Mouse (Mus musculus) left cerebral cortex, postnatal 36 days (tissue): ENCODE results near the gene Astn2. TPM values are rescaled to one million over a fixed set of nuclear protein-coding genes. Genes with fewer than 3 reads are reported as not detected.

Source experiments
- DNase-seq, 2 experiments: peaks; one replicate each; pipeline ENCODE4 v3.0.0; 2021 to 2022; ENCODE audit warnings: low spot score in 2 of 2, mixed read lengths in 1 of 2
- intact Hi-C: fragments of 180-260 bp; cut with DNase I; formaldehyde crosslinking; loops from one replicate; pipeline ENCODE4 v1.15.1; 2025
- total RNA-seq, 2 experiments: library from RNA; stranded (reverse); gene quantifications; 2 replicates each; pipeline ENCODE4 v1.2.3; 2021

Astn2 gene
- total RNA-seq, 2 experiments from 2014 or later: 39.3 to 44.0 TPM

DNA sequence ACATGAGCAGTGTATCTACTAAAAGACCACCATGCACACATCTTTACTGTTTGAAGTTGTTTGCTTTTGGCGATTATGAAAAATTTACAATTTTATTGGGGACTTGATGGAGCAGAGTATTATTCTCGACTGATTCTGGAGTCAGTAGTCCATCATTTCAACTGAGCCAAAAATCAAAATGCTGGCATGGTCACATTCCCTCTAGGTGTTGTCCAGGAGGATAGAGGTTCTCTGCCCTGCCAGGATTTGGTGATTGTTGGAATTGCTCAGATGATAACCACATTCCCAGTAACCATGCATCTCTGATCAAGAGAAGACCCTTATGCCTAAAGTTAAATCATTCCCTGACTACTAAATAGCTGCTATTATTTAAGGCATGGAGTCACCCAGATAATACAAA is 83.4 kb downstream of the Astn2 start:
- DNase-seq: no peak
- intact Hi-C loops: no loop called here

DNA sequence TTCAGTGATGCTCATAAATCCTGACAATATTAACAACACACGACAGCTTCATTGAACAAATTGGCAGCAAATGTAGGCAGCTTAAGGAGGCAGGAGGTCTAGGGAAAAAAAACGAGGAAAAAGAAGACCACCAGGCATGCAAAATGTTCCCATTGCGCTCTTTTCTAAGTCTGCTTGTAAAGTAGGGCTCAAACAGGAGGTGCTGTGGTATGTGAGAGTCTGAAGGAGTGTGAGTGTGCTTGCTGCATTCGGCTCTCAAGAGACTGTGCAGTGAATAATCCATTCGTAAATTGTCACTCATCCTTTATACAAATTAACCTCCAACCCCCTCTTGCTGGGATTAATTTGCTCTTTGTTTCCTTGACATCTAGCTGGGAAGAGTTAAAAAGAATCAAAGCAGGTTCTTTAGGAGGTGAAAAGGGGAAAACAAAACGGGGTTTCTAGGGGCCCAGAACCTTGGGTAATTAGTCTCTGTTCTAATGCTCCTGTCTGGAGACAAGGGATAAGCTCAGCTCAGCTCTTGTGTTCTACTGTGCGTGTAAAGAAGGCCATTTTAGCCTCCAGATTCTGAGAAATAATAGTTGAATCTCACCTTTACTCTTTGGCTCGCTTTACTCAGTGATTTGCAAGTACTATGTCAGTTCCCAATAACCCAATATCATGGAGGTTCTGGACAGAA is 89.5 kb downstream of the Astn2 start:
- DNase-seq: no peak
- intact Hi-C loops: no loop called here

DNA sequence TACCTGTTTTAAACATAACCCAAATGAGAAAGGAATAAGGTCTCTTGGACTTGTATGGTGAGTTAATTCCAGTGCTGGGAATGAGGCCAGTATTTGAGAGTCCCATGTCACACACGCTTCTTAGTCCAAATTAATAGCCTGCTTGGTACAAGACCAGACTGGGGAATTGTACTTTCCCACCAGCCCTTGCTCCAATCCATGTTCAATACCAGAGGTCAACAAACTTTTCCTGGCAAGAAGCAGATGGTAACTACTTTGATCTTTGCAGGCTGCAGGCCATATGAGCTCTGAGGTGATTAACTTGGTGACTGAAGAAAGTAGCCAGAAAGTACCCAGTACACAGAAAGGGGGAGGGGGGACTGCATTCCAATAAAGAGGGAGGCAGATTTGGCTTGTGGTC is 91.7 kb downstream of the Astn2 start:
- intact Hi-C loops: no loop called here

DNA sequence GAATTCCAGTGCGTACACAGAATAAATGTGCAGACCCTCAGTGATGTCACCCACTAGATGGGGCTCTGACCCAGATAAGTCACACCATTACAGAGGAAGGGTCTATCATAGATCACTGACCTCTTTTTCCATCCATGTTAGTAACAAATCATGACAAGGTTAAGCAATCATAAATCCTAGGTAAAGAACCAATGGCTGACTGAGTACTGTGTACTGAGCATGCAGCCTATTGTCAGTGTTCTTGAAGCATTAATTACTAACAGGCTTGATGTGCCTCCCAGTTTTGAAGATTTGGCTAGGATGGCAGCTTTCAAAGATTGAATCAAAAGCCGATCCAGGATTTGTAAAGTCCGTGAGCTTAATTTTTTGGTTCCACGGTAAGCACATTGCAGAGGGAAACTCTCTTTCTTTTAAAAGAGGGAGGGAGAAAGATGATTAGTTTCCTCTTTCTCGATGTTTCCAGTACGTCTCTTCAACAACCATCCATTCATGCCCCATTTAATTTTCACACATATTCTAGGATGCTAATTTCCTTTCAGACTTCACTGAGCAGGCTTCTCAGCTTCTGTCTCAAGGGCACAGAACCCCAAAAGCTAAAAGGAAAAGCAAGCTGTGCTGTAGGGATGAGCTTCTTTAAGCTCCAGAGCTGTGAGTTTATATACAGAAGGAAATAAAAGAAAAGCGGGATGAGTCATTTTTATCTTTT is 93.9 kb downstream of the Astn2 start:
- intact Hi-C loops: no loop called here
- DNase-seq: no peak

More for the DNA sequence above, 91.7 kb downstream of the Astn2 start:
- DNase-seq: no peak

DNA sequence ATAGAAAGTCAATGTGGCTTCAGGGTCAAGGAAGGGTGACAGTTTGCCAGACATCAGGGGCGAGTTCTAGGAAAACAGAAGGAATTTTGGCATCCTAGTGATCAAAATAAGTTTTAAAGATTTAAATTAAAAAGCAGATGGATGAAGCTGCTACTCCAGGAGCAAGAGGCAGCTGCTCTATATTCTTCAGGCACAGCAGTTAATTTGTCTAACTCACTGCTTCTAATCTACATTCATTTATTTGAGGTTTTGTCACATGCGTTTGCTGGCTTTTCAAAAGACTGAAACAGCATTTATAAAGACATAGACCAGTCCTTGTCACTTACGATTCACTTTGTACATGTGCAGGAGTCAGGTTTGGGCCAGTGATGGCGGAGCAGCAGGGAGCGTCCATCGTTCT is 98.0 kb downstream of the Astn2 start:
- DNase-seq: no peak
- intact Hi-C loops: no loop called here

DNA sequence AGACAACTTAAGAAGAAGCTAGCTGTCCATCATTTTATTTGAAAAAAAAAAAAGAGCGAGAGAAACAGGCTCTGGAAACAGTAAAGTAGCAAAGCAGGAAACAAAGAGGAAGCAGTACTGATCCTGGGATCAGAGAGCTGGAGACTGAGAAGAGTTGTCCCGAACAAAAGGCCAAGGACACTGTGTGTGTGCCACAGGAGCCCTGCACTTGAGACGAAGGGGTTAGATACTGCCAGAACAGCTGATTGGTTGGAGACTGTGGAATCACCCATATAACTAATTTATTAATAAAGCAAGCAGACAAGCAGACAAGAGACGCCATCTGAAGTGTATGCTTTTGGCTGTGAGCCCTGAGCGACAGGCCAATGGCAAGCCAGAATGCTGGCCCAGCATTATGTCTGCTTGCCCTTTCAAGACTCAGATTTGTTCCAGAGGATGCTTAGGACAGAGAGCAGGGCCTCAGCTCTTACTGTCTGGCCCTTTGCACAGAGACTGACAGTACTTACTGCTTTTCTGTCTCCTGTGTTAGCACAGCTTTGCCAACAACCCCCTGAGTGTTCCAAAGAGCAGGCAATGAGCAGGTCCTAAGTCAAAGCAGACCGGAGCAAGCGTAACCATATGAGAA is 101.6 kb downstream of the Astn2 start:
- intact Hi-C loops: no loop called here
- no peak for DNase-seq

DNA sequence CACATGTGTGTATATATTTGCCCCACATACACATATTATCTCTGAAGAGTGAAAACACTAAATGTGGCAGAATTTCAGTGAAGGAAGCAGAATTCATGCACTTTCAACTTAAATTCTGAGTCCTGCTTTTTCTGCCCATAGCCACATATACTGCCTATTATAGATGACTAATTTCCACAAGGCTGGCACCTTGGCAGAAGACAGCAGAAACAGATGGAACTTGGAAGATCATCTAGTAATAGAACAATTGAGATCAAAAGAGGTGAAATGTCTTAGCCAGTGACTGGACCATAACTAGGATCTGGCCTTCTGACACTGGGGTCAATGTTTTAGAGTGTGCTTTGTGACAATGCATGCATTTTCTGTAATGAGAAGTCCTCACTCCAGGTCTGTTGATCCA is 119.4 kb downstream of the Astn2 start:
- no peak for DNase-seq

DNA sequence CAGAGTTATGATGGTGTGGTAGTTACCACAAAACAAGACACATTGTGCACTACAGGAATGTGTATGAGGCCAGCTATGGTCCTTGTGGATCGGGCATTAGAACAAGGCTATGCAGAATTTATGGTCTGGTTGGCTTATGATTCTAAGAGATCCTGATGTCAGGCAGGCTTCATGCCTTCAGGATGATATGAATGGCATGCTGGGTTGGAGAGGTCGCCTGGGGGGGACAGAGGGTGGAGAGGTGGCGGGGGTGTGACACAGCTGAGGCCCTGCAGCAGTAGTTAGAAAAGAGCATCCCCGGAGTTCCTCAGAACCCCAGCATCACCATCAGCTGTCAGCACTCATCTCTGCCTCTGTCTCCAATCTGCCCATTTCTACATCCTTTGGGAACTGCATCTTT is 128.3 kb downstream of the Astn2 start:
- no peak for DNase-seq
- intact Hi-C loops: no loop called here

More for the DNA sequence above, 119.4 kb downstream of the Astn2 start:
- intact Hi-C loops: no loop called here

DNA sequence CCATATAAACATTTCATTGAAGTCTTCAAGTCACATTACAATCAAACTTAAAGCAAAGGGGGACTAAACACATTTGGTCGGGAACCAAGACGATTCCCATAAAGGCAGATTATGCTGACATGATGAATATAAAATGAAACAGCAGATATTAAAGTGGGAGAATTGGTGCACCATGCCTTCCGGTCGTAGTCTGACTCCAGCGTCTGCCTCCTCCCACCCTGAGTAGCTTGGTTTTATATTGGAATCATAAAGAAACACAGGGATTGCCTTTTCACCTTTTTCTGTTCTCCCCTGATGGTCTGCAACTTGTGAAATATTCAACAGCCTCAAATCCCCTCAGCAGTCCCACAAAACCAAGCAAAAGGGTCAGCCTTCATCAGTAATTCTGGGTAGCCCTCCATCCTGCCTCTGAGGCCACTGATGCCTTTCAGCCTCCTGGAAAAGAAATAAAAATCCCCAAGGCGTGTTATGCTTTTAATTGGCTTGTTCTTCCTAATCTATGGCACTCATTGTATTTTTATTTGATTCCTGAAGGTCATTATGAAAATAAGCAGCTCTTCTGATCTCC is 132.8 kb downstream of the Astn2 start:
- intact Hi-C loops: no loop called here
- no peak for DNase-seq

DNA sequence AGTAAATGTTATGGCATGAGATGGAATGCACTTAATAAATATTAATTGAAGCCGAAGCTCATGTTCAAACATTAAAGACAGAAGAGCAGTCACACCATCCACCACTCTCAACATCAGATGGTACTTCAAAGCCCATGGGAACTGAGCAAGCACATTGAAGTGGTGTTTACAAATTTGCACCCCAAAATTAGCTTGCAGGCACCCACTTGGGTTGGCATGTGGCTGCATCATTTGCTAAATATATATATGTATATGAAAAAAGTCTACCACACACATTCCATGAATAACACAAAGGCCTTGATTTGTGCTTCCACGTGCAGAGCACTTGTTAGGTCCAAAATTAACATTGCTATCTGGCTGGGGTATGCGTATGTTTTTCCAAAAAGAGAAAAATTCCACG is 140.4 kb downstream of the Astn2 start:
- DNase-seq: no peak
- intact Hi-C loops: no loop called here

DNA sequence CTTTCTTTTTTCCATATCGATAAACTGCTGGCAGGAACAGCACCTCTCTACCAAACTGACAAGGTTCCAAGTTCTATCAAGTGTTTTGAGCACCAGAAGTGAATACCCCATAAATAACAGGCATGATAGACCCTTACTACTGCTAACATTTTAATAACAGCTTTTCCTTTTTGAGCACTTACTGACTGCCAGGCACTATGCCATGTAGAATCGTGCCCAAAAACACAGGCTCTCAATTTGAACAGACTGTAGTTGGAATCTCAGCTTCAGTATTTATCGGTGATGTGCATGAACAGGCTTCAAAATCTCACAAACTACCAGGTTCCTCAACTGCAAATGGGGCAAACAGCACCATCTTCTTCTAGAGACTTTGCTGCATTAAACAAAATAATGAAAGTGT is 143.1 kb downstream of the Astn2 start:
- DNase-seq: no peak

DNA sequence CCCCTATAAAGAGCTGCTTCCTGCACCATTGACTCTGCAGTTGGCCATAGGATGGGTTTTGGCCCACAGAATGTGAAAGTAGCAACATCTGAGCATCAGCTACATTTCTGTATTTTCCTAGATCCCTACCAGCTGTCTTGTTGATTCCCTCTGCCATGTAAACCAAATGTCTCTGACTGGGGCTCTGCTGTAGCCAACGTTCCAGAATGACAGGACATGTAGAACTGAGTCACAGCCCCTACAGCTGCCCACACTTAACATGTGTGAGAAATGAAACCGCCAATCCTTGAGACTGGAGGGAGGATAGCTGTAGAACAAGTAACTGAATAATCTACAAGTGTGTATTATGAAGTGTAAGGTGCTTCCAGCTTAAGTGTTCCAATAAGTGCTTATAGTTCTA is 145.5 kb downstream of the Astn2 start:
- intact Hi-C loops: no loop called here

More for the DNA sequence above, 143.1 kb downstream of the Astn2 start:
- intact Hi-C loops: no loop called here

DNA sequence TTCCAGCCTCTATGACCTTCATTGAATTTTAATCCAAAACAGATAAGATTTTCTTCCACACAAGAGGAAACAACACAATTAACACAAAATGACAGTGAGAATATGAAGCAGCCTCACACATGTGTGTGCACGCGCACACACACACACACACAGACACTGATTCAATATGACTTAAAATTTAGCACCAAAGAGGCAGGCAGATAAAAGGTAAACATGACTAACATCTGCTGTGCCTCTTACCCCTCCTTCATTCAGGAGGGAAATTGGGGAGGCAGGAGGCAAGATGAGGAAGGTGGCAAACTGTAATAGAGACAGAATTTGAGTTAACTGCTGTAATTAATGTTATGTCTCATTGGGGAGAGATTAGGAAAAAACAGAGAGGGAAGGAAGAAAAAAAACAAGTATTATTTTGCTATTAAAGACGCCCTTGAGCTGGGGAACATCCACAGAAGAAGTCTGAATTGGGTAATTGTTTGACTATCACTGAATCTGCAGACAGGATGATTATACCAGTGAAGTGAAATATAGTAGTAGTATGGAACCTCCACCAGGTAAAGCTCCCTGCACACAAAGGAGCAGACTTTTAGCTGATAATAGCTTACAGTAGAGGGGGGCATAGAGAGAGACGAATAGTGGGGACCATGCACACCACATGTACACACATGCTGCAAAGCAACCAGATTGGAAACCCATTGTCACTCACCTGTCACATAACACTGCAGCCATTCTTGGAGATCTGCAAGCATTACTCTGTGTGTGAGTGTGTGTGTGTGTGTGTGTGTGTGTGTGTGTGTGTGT is 149.5 kb downstream of the Astn2 start:
- intact Hi-C loops: no loop called here
- no peak for DNase-seq

More for the DNA sequence above, 145.5 kb downstream of the Astn2 start:
- no peak for DNase-seq

DNA sequence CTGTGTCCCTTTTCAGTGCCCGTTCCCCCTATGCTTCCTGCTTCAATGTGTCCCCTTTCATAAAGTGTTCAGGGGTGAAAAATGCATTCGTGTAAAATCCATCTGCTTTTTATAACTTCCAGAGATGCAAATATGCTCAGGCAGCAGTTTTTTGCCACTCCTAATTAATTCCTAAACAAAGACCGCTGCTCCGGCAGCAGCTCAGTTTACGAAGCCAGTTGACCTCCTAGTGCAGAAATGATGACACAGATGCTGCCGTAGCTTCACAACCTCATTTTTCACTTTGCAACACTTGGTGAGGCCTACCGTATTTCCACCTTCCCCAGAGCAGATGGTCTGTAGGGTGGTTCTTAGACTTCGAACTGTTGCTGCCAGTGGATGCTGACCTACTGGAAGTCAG is 155.9 kb downstream of the Astn2 start:
- no peak for DNase-seq
- intact Hi-C loops: no loop called here

DNA sequence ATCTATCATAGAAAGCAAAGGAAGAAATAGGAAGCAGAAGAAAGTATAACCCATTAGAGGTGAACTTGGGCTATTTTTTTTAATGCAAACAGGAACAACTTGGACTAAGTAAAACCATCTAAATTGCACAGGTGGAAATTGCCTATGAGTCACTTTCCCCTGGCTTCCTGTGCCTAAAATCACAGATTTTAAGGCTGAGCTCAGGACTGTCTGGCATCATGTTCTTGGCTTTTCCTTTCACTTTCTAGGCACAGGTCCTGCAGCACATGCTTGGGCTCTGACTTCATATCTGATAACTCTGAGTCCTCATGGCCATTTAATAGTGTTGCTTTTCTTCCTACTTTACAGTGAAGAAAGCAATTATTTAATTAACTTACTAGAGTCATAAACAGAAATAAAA is 161.7 kb downstream of the Astn2 start:
- no peak for DNase-seq
- intact Hi-C loops: no loop called here

DNA sequence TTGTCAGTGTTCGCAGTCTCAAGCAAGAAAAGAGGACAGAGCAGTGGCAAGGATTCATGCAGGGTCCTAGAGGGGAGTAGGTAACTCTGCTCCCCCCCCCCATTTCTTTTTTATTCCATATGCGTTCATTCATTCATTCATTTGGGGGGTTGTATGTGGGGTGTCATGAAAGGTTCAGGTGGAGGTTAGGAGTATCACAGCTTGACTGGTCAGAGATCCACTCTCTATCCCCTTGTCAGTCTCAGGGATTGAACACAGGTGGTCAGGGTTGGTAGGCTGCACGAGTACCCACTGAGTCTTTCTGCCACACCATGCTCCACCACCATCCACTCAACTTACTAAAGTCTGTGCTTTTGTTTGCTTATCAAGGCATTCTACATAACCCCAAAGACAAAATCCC is 171.6 kb downstream of the Astn2 start:
- intact Hi-C loops: no loop called here

DNA sequence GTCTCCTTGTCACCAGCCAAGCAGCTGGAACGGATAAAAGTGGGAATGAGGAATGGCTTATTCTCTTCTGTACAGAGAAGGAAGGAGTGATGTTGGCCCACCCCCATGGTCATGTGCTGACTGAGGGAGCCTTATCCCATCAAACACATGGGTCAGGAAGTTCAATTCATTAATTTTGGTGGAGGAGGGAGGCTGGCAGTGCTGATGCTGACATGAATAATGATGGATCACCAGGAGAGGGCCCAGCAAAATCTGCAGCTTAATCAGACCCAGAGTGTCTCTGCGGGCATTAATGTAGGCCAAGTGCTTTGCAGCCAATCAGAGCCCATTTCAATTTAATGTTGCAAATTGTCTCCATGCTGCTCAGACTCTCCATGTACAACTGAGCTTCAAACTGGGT is 172.1 kb downstream of the Astn2 start:
- no peak for DNase-seq
- intact Hi-C loops: no loop called here

More for the DNA sequence above, 171.6 kb downstream of the Astn2 start:
- no peak for DNase-seq

DNA sequence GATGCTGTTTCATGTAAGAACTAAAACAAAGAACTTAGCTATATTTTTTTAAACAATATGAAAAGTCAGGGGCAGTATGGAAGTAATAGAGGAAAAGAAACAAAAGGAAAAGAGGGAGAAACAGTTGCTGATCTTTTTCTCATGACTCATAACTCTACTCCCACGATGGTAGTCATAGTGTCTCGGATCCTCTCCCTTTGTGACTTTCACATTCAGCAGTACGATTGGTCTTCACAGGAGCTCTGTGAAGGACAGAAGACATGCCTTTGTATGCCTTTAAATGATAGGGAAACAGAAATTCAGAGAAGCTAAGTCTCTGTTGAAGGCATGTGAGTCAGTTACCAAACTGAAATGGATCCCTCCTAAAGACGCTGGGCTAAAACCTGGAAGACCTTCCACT is 173.7 kb downstream of the Astn2 start:
- intact Hi-C loops: no loop called here
- DNase-seq: no peak

DNA sequence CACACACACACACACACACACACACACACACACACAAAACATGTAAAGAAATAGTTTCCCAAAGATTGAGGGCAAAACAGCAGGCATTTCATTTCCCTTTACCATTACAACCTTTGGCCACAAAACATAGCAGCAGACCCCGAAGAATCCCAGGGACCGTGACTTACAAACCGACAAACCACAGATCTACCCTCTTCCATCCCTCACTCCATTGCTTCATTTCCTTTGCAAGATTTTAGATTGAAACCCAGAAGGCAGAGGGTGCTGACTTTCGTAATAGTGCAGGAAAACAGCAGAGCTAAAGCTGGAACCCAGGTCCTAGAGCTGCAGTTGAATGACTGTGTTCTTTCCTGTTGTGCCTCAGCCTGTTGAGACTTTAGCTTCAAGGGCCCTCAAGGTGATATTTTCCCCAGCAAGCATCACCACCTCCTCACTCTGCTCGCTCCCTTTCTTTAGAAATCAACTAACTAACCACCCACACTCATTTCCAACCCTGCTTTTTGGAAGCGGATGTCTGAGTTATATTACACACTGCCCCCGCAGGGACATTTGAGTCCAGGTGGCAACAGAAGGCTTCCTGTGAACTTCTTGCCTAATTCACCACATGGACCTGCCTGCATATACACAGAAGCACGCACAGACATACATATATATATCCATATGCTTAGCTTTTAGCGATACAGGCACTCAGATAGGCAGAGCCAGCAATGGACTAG is 181.7 kb downstream of the Astn2 start:
- intact Hi-C loops: loop anchor here (5.0 to 10.0 kb wide), 2 partner anchors 180 to 248 kb away; partner anchors contain the start of gene Astn2
- peak; percentile 64 to 74 for DNase-seq
